Mouse (Mus musculus) liver, adult 2 months (tissue): ENCODE data around the gene Ankub1. TPM values are rescaled to one million over a fixed set of nuclear protein-coding genes. Genes with fewer than 3 reads are reported as not detected.

Source experiments
- DNase-seq: peaks from one replicate; pipeline ENCODE4 v3.0.0-alpha.2; 2011; ENCODE audit warnings: low read depth, low spot score; ENCODE audit errors: extremely low read depth
- H3K27ac ChIP-seq: fragments of 200-500 bp; replicated peaks from 2 replicates; pipeline ENCODE4 v1.5.1; 2012; ENCODE audit warnings: low read depth, mild to moderate bottlenecking, control low read depth, inconsistent platforms, low read length; ENCODE audit not compliant: insufficient read depth
- H3K27me3 ChIP-seq: fragments of 200-500 bp; 2 replicates; pipeline ENCODE4 v1.6.1; 2012; ENCODE audit warnings: mild to moderate bottlenecking, moderate library complexity, low read length, inconsistent platforms; ENCODE audit not compliant: control insufficient read depth, insufficient read depth
- H3K36me3 ChIP-seq: fragments of 200-500 bp; 2 replicates; pipeline ENCODE4 v1.6.1; 2012; ENCODE audit warnings: low read length, inconsistent platforms; ENCODE audit not compliant: control insufficient read depth, insufficient read depth
- H3K4me1 ChIP-seq: fragments of 200-500 bp; 2 replicates; pipeline ENCODE4 v1.6.1; 2011; ENCODE audit warnings: low read length; ENCODE audit not compliant: control insufficient read depth, insufficient read depth
- H3K4me3 ChIP-seq: fragments of 200-500 bp; 2 replicates; pipeline ENCODE4 v1.5.1; 2011; ENCODE audit warnings: low read depth, mild to moderate bottlenecking, control low read depth, low read length, moderate library complexity; ENCODE audit not compliant: insufficient read depth
- H3K79me2 ChIP-seq: fragments of 200-500 bp; 2 replicates; pipeline ENCODE4 v1.6.1; 2012; ENCODE audit warnings: inconsistent platforms, mild to moderate bottlenecking, low read length, moderate library complexity; ENCODE audit not compliant: control insufficient read depth, insufficient read depth
- H3K9ac ChIP-seq: fragments of 200-500 bp; 2 replicates; pipeline ENCODE4 v1.6.1; 2012; ENCODE audit warnings: low read depth, mild to moderate bottlenecking, control low read depth, inconsistent platforms, low read length
- CTCF ChIP-seq: fragments of 200-500 bp; IDR thresholded peaks from 2 replicates; pipeline ENCODE4 v1.5.1; 2011; ENCODE audit warnings: low read depth, low read length, control low read depth
- POLR2A ChIP-seq: fragments of 200-500 bp; IDR thresholded peaks from 2 replicates; pipeline ENCODE4 v1.6.1; 2011; ENCODE audit warnings: low read length, control low read depth; ENCODE audit not compliant: insufficient read depth; ENCODE audit errors: extremely low read depth
- WGBS: fragments of 180-500 bp; shearing (Covaris S2); methylation state at CpG from one replicate; pipeline ENCODE4 v1.1.7; 2018; 5-methylcytosine and 5-hydroxymethylcytosine counted together
- polyA plus RNA-seq: library from polyadenylated mRNA; depleted of rRNA; stranded (reverse); fragments of >200 nt; gene quantifications from 2 replicates; pipeline ENCODE4 v1.2.3, GENCODE M21; 2012
- total RNA-seq: library from RNA; depleted of rRNA; stranded (reverse); fragments of >200 nt; gene quantifications from 2 replicates; pipeline ENCODE4 v1.2.3, GENCODE M21; 2014

The Ankub1 gene
- total and polyA plus RNA-seq, 2 experiments, result 0.12 to 0.18 TPM

GRCm38 (mm10) chr3:57634763-57635487 is 57.7 kb downstream of the Ankub1 start:
- no peak for DNase-seq
- Histone ChIP-seq H3K27me3 (no peaks in the 10 kb centered on the region), H3K4me1 (no peaks in the 10 kb centered on the region), H3K36me3 (no peaks in the 10 kb centered on the region; the same call in 1 of the 2 replicates), H3K27ac (no peak overlapping the region), H3K9ac (no peak overlapping the region), H3K4me3 (no peak overlapping the region), H3K79me2 (no peaks in the 10 kb centered on the region)
- no peak for TF ChIP-seq CTCF
- no peak for TF ChIP-seq POLR2A
- WGBS, result 89% methylated on average over 3 of the region's 3 CpGs

- DNase-seq, result no peak
- Histone ChIP-seq H3K27me3 (no peaks in the 10 kb centered on the region), H3K79me2 (no peaks in the 10 kb centered on the region), H3K27ac (no peak overlapping the region), H3K4me1 (no peaks in the 10 kb centered on the region), H3K36me3 (no peaks in the 10 kb centered on the region), H3K9ac (no peak overlapping the region), H3K4me3 (no peak overlapping the region)
- TF ChIP-seq POLR2A (no peak), CTCF (no peak)
- 41% methylated on average over 11 of the region's 11 CpGs for WGBS
Observed at GRCm38 (mm10) chr3:57626954-57627513, 65.6 kb downstream of the Ankub1 start.

- WGBS, result 41% methylated on average over 21 of the region's 21 CpGs
- Histone ChIP-seq H3K9ac (no peak overlapping the region), H3K4me1 (no peaks in the 10 kb centered on the region), H3K36me3 (no peaks in the 10 kb centered on the region), H3K27me3 (no peaks in the 10 kb centered on the region), H3K27ac (no peak overlapping the region), H3K79me2 (no peaks in the 10 kb centered on the region), H3K4me3 (no peak overlapping the region; the same call in 1 of the 2 replicates)
- TF ChIP-seq POLR2A, result no peak
- peak; percentile 25; the same call in 1 of the 2 replicates for TF ChIP-seq CTCF
- DNase-seq, result peak; percentile 58
Observed at GRCm38 (mm10) chr3:57625275-57625997, 67.2 kb downstream of the Ankub1 start.

GRCm38 (mm10) chr3:57619718-57620117 is 72.9 kb downstream of the Ankub1 start:
- 54% methylated on average over 4 of the region's 4 CpGs for WGBS
- Histone ChIP-seq H3K27me3 (no peaks in the 10 kb centered on the region), H3K27ac (no peak overlapping the region), H3K36me3 (no peaks in the 10 kb centered on the region), H3K79me2 (no peaks in the 10 kb centered on the region), H3K9ac (no peak overlapping the region), H3K4me3 (no peak overlapping the region), H3K4me1 (no peaks in the 10 kb centered on the region)
- DNase-seq, result peak; percentile 53
- peak; percentile 57; the same call in 1 of the 2 replicates for TF ChIP-seq CTCF
- TF ChIP-seq POLR2A, result no peak

GRCm38 (mm10) chr3:57615652-57616051 is 76.9 kb downstream of the Ankub1 start:
- Histone ChIP-seq H3K27me3 (no peaks in the 10 kb centered on the region), H3K4me3 (no peak overlapping the region), H3K79me2 (no peaks in the 10 kb centered on the region), H3K27ac (no peak overlapping the region), H3K4me1 (no peaks in the 10 kb centered on the region), H3K36me3 (no peaks in the 10 kb centered on the region), H3K9ac (no peak overlapping the region)
- 87% methylated on average over 4 of the region's 4 CpGs for WGBS
- TF ChIP-seq CTCF (0 out of 2 replicates have a peak, but pooled peaks have one; percentile 16), POLR2A (no peak)
- DNase-seq, result no peak
